Mouse (Mus musculus) stomach, embryonic 16.5 days (tissue): Measurements from ENCODE around the gene Klrg2. TPM values are rescaled to one million over a fixed set of nuclear protein-coding genes. Genes with fewer than 3 reads are reported as not detected.

ENCODE experiments used
- ATAC-seq: fragments of 200-750 bp; cut with Nextera tagmentation; 2 replicates; pipeline ENCODE4 v1.8.0; 2017; ENCODE audit warnings: moderate number of reproducible peaks, moderate TSS enrichment; ENCODE audit not compliant: insufficient read depth, low FRiP score
- H3K27ac ChIP-seq: fragments of 300-500 bp; sonication (generic); 2 replicates; pipeline ENCODE4 v1.5.1; 2014; ENCODE audit warnings: low read length
- H3K27me3 ChIP-seq: fragments of 300-500 bp; sonication (generic); 2 replicates; pipeline ENCODE4 v1.6.1; 2014; ENCODE audit warnings: low read length, control low read depth, mixed read lengths; ENCODE audit not compliant: control insufficient read depth, insufficient read depth
- H3K36me3 ChIP-seq: fragments of 300-500 bp; sonication (generic); 2 replicates; pipeline ENCODE4 v1.6.1; 2014; ENCODE audit warnings: low read length; ENCODE audit not compliant: control insufficient read depth, insufficient read depth
- H3K4me1 ChIP-seq: fragments of 300-500 bp; sonication (generic); 2 replicates; pipeline ENCODE4 v1.6.1; 2014; ENCODE audit warnings: low read length, control low read depth, mixed read lengths; ENCODE audit not compliant: control insufficient read depth, insufficient read depth
- H3K4me2 ChIP-seq: fragments of 300-500 bp; sonication (generic); 2 replicates; pipeline ENCODE4 v1.6.1; 2014; ENCODE audit warnings: low read depth, low read length, mixed read lengths
- H3K4me3 ChIP-seq: fragments of 300-500 bp; sonication (generic); replicated peaks from 2 replicates; pipeline ENCODE4 v1.5.1; 2014; ENCODE audit warnings: mild to moderate bottlenecking, low read length
- H3K9ac ChIP-seq: fragments of 300-500 bp; sonication (generic); 2 replicates; pipeline ENCODE4 v1.6.1; 2014; ENCODE audit warnings: low read length
- H3K9me3 ChIP-seq: fragments of 300-500 bp; sonication (generic); replicated peaks from 2 replicates; pipeline ENCODE4 v1.6.1; 2016; ENCODE audit warnings: low read length, control low read depth; ENCODE audit not compliant: control insufficient read depth
- WGBS: fragments of 180-500 bp; shearing (Covaris S2); extraction: QIAGEN DNeasy Blood & Tissue Kit; methylation state at CpG from one replicate; pipeline ENCODE4 v1.1.7; 2014; 5-methylcytosine and 5-hydroxymethylcytosine counted together
- polyA plus RNA-seq: library from polyadenylated mRNA; unstranded; fragments of >200 nt; fragmentation: Nextera tagmentation; extraction: Ambion mirVana; gene quantifications from 2 replicates; pipeline ENCODE4 v1.2.1, GENCODE M21; 2015

Klrg2 gene
- polyA plus RNA-seq, 1 experiment from 2014 or later, result 1.5 TPM

DNA sequence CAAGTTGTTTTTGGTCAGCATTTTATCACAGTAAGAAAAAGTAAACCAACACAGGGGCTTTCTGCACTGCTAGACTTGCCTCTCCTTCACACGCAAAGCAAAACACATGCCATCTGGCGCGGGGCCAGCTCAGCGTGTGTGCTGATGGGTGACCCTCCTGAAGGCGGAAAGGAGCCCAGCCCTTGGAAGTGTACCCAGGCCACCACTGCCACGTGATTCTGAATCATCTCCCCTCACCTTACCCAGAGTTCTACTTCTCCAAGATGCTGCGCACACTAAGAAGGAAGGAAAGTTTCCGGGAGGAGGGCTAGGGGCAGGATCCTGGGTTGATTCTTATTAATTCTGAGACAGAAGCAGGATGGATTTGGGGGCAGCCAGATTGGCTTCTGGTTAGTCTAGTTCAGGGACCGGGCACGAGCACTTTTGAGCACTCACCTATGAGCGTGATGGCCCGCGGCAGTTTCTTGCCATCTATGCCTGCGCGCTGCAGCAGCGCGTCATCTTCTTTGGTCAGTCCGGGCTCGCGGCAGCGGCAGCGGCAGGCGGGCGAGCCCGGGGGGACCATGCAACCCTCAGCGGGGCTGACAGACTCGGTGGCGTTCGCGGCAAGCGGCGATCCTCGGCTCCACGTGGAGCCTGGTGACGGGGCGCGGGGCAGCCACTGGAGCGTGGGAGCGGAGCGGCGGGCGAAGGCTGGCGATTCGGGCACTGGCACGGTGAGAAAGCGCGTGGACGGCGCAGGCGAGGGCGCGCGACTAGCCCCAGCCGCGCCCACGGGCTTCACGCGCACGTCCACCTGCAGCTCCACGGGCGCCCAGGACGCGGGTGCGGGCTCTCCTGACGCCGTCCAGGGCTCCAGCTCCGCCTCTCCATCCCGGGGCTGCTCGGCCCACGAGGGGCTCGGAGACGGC, 846 bp downstream of the Klrg2 start:
- H3K4me2 ChIP-seq, result peak overlapping the region; percentile 98
- WGBS, result under 1% methylated on average over 68 of the region's 72 CpGs
- H3K4me3 ChIP-seq, result peak overlapping the region; percentile 59
- H3K27ac ChIP-seq, result no peak overlapping the region
- peaks cover 63% of the 10 kb centered on the region for H3K27me3 ChIP-seq
- H3K36me3 ChIP-seq, result no peaks in the 10 kb centered on the region
- peak; percentile 56; the same call in 1 of the 2 replicates for ATAC-seq
- peak overlapping the region; percentile 64 for H3K9ac ChIP-seq
- peaks cover 10% of the 10 kb centered on the region; the same call in 1 of the 2 replicates for H3K4me1 ChIP-seq
- H3K9me3 ChIP-seq, result no peaks in the 10 kb centered on the region

DNA sequence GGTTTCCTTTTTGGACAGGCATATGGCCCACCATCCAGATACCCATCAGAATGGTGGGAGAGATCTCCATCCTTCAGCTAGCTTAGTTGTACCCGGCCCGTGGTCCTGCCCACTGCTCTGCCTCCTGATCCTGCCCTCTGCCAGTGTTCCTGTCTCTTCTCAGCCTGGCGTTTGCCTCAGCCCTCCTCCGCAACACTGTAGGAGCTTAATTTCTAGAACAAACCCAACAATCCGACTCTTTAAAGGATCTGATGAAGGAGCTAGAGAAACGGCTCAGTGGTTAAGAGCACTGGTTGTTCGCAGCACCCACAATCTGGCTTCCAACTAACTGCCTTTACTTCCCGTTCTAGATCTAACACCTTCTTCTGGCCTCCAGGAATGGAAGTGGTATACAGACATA, 2.6 kb downstream of the Klrg2 start:
- WGBS, result 86% methylated on average over 8 of the region's 8 CpGs
- no peak overlapping the region for H3K9ac ChIP-seq
- no peaks in the 10 kb centered on the region for H3K36me3 ChIP-seq
- peaks cover 45% of the 10 kb centered on the region for H3K27me3 ChIP-seq
- no peak overlapping the region for H3K27ac ChIP-seq
- no peaks in the 10 kb centered on the region for H3K9me3 ChIP-seq
- peaks cover 10% of the 10 kb centered on the region; the same call in 1 of the 2 replicates for H3K4me1 ChIP-seq
- no peak for ATAC-seq
- H3K4me3 ChIP-seq, result no peak overlapping the region
- H3K4me2 ChIP-seq, result no peak overlapping the region

DNA sequence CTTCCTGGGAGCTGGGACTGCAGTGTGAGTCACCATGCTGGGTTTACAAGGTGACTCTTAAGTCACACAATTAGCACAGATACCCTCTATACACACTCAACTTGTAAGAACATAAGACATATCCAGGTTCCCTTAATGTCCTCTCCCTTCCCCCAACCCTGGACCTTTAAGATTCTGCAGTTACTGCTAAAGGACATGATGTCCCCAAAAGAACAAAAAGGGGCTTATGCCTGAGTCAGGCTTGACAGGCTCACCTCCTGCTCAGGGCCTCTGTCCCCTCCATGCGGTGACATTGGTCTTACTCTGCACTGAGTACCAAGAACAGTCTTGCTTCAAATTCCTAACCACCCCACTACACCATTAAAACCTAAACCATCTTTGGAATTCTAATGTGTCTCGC, 4.2 kb downstream of the Klrg2 start:
- peaks cover 10% of the 10 kb centered on the region; the same call in 1 of the 2 replicates for H3K4me1 ChIP-seq
- no peaks in the 10 kb centered on the region for H3K36me3 ChIP-seq
- ATAC-seq, result no peak
- WGBS, result 89% methylated on average over 2 of the region's 2 CpGs
- peaks cover 33% of the 10 kb centered on the region for H3K27me3 ChIP-seq
- no peak overlapping the region for H3K9ac ChIP-seq
- no peak overlapping the region for H3K4me3 ChIP-seq
- no peaks in the 10 kb centered on the region for H3K9me3 ChIP-seq
- H3K27ac ChIP-seq, result no peak overlapping the region
- H3K4me2 ChIP-seq, result no peak overlapping the region

DNA sequence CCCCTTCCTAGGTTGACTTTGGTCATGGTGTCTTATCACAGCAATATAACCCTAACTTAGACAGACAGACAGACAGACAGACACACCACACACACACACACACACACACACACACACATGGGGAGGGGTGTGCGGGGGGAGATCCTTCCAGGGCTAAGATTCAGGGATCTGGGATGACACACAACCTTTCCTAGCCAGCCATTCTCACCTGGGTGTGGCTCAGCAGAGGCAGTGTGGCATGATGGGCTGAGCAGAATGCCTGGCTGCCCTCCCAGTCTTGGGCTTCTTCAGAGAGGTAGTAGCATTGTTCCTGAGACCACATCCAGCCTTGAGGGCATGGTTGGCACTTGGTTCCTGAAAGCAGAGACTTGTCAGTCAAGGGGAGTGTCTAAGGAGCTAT, 7.5 kb downstream of the Klrg2 start:
- 82% methylated on average over 1 of the region's 1 CpGs for WGBS

DNA sequence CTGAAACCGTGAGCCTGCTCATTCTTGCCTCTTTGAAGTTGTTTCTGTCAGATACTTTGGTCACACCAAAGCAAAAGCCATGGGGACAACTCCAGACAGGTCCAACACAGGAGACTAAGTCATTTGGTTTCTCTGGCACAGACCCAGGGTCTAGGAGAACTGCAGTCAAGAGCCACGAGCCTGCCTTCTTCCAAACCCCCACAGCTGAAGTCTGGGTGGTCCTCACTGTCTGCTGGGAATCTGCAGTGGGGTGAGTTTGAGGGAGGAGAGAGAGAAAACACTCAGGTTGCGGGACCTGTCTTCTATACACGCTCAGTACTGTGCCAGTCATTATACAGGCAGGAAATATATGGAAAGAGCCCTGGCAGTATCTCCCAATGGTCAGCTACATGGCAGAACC, 9.6 kb downstream of the Klrg2 start:
- ATAC-seq, result no peak
- Histone ChIP-seq H3K4me2 (no peak overlapping the region), H3K9me3 (no peaks in the 10 kb centered on the region), H3K4me3 (no peak overlapping the region), H3K9ac (no peak overlapping the region), H3K36me3 (0 out of 2 replicates have a peak, but pooled peaks cover 7% of the 10 kb centered on the region), H3K4me1 (no peaks in the 10 kb centered on the region), H3K27ac (no peak overlapping the region), H3K27me3 (no peaks in the 10 kb centered on the region)
- 72% methylated on average over 4 of the region's 4 CpGs for WGBS

More for the DNA sequence above, 7.5 kb downstream of the Klrg2 start:
- H3K27ac ChIP-seq, result no peak overlapping the region
- H3K27me3 ChIP-seq, result peaks cover 12% of the 10 kb centered on the region
- 0 out of 2 replicates have a peak, but pooled peaks cover 1% of the 10 kb centered on the region for H3K36me3 ChIP-seq
- no peak overlapping the region for H3K4me3 ChIP-seq
- no peak for ATAC-seq
- H3K4me1 ChIP-seq, result no peaks in the 10 kb centered on the region
- H3K4me2 ChIP-seq, result no peak overlapping the region
- H3K9ac ChIP-seq, result no peak overlapping the region
- H3K9me3 ChIP-seq, result no peaks in the 10 kb centered on the region

DNA sequence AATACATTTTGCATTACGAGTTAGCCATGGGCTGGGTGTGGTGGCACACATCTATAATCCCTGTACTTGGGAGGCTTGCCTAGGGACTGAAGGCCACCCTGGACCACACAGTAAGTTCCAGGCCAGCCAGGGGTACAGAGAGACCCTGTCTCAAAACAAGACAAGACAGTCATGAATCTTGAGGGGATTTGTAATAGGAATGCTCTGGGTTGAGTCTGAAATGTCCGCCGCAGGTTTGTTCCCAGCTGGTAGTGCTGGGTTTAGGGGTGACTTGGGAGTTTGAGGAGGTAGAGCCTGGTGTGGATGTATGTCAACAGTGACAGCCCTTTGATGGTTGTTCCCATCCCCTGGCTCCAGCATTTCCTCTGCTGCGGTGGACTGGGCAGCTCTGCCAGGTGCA, 10.0 kb downstream of the Klrg2 start:
- Histone ChIP-seq H3K9ac (no peak overlapping the region), H3K4me3 (no peak overlapping the region), H3K4me1 (no peaks in the 10 kb centered on the region), H3K27me3 (no peaks in the 10 kb centered on the region), H3K36me3 (0 out of 2 replicates have a peak, but pooled peaks cover 7% of the 10 kb centered on the region), H3K4me2 (no peak overlapping the region), H3K9me3 (no peaks in the 10 kb centered on the region), H3K27ac (no peak overlapping the region)
- WGBS, result 85% methylated on average over 4 of the region's 4 CpGs
- no peak for ATAC-seq

DNA sequence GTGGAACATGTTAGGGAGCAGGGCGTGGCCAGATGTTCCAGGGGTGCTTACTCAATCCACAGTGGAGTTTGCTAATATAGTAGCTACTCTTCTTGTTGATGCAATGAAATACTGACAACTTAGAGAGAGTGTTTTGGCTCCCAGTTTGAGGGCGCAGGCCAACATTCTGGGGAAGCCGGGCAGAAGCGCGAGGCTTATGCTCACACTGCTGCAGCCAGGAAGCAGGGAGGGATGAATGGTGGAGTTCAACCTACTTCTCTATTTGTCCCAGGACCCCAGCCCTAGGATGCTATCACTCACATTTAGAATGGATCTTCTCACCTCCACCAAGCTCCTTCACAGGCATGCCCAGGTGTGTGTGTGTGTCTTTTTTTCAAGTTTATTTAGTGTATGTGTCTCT, 11.0 kb downstream of the Klrg2 start:
- 97% methylated on average over 5 of the region's 5 CpGs for WGBS
- no peak for ATAC-seq

DNA sequence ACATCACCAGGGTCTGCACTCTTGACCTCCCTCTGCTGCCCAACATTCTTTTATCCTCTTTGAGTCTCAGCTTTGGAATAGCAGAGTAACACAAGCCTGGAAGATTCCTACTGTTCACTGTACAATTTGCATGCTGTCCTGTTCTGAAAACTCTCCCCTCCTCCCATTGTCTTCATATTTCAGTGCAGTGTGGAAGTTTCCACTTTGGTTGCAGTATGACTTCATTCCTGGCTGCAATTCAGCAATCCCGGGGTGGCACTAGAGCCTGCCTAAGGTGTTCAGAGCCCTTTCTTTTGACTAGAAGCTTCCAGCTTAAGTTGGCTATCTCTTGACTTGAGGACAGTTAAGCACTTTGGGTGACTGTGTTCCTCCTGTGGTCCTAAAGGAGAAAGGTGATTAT, 12.6 kb downstream of the Klrg2 start:
- Histone ChIP-seq H3K27me3 (no peaks in the 10 kb centered on the region), H3K9me3 (no peaks in the 10 kb centered on the region), H3K36me3 (peaks cover 7% of the 10 kb centered on the region; the same call in 1 of the 2 replicates), H3K4me1 (no peaks in the 10 kb centered on the region), H3K4me3 (no peak overlapping the region), H3K9ac (no peak overlapping the region), H3K27ac (no peak overlapping the region), H3K4me2 (no peak overlapping the region)
- no peak for ATAC-seq
- WGBS, result 57% methylated on average over 1 of the region's 1 CpGs

More for the DNA sequence above, 11.0 kb downstream of the Klrg2 start:
- Histone ChIP-seq H3K4me1 (no peaks in the 10 kb centered on the region), H3K4me2 (no peak overlapping the region), H3K4me3 (no peak overlapping the region), H3K27me3 (no peaks in the 10 kb centered on the region), H3K27ac (no peak overlapping the region), H3K36me3 (0 out of 2 replicates have a peak, but pooled peaks cover 7% of the 10 kb centered on the region), H3K9ac (no peak overlapping the region), H3K9me3 (no peaks in the 10 kb centered on the region)

DNA sequence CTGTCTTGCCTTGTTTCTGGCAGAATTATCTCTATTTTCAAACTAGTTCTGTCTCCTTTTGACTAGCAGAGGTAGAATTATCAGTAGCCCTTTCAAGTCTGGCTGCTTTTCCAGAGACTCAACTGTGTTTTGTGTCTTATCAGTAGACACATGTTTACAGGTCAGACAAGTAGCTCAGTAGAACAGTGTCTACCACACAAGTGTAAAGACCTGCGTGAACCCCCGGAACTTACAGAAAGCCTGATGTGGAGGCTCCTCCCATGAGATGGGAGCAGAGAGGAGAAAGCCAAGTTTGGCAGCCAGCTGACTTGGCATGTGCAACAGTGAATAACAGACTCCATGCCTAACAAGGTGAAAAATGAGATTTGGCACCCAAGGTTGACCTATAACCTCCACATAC, 13.6 kb downstream of the Klrg2 start:
- no peak for ATAC-seq
- no peak overlapping the region for H3K4me2 ChIP-seq
- H3K27me3 ChIP-seq, result no peaks in the 10 kb centered on the region
- H3K9me3 ChIP-seq, result no peaks in the 10 kb centered on the region; the same call in 1 of the 2 replicates
- no peak overlapping the region for H3K4me3 ChIP-seq
- no peaks in the 10 kb centered on the region for H3K4me1 ChIP-seq
- 59% methylated on average over 2 of the region's 2 CpGs for WGBS
- no peak overlapping the region for H3K9ac ChIP-seq
- H3K27ac ChIP-seq, result no peak overlapping the region
- peaks cover 12% of the 10 kb centered on the region for H3K36me3 ChIP-seq
